Comparison of ENCODE assay signal across 21 mouse cellular contexts in genomic region chr13:99047219-99047618, GRCm38 (mm10).
DNase-seq lines count a peak whose midpoint lies in the region; ATAC-seq lines count a peak whose summit lies in the region.
"Had no signal": no experiment of that assay in that cellular context is flagged by ENCODE, and none has a peak within 500 bp of the region (broad histone marks: within the 10 kb centered on the region; RNA-seq: fewer than 3 reads in every experiment).

No protein-coding gene starts in this region.

- no peaks in the 10 kb centered on the region for H3K9me3 ChIP-seq in heart, embryonic 11.5 days (replicated peaks; ENCODE audit: control insufficient read depth, low read length)
- H3K9me3 ChIP-seq: embryonic facial prominence, embryonic 10.5 days; embryonic facial prominence, embryonic 12.5 days; forebrain, embryonic 12.5 days had no signal

- H3K4me2 ChIP-seq in heart, embryonic 11.5 days, result no peak overlapping the region
- H3K4me2 ChIP-seq: embryonic facial prominence, embryonic 12.5 days; forebrain, embryonic 12.5 days had no signal

- H3K4me3 ChIP-seq in heart, embryonic 11.5 days (ENCODE audit: low read depth, low read length), result no peak overlapping the region
- H3K4me3 ChIP-seq: embryonic facial prominence, embryonic 10.5 days; embryonic facial prominence, embryonic 12.5 days; forebrain, embryonic 12.5 days had no signal

- no peak for ATAC-seq in heart, embryonic 11.5 days (replicated peaks; ENCODE audit: insufficient number of reproducible peaks, low FRiP score, low TSS enrichment)
- no peak for ATAC-seq in megakaryocyte-erythroid progenitor cell, adult 5-6 weeks (replicated peaks; ENCODE audit: low FRiP score, low TSS enrichment, poor library complexity, severe bottlenecking)
- ATAC-seq: activated CD4-positive, CD25-positive, alpha-beta regulatory T cell, adult 4 months; forebrain, embryonic 14.5 days; forebrain, embryonic 16.5 days; Patski had no signal

- H3K27ac ChIP-seq in heart, embryonic 11.5 days (ENCODE audit: low read depth, low read length), result no peak overlapping the region
- H3K27ac ChIP-seq: embryonic facial prominence, embryonic 10.5 days; embryonic facial prominence, embryonic 12.5 days; forebrain, embryonic 12.5 days had no signal

- H3K9ac ChIP-seq in heart, embryonic 11.5 days (ENCODE audit: low read depth, low read length), result no peak overlapping the region
- H3K9ac ChIP-seq: embryonic facial prominence, embryonic 12.5 days; forebrain, embryonic 12.5 days had no signal

- WGBS in heart, embryonic 11.5 days (ENCODE audit: insufficient replicate concordance), result 70% methylated on average over 7 of the region's 7 CpGs

- no peaks in the 10 kb centered on the region for H3K36me3 ChIP-seq in heart, embryonic 11.5 days (ENCODE audit: control insufficient read depth, insufficient read depth, low read length)
- H3K36me3 ChIP-seq: embryonic facial prominence, embryonic 10.5 days; embryonic facial prominence, embryonic 12.5 days; forebrain, embryonic 12.5 days had no signal

- H3K4me1 ChIP-seq in heart, embryonic 11.5 days (ENCODE audit: control insufficient read depth, insufficient read depth, low read length), result no peaks in the 10 kb centered on the region
- H3K4me1 ChIP-seq: embryonic facial prominence, embryonic 10.5 days; embryonic facial prominence, embryonic 12.5 days; forebrain, embryonic 12.5 days had no signal

- peak; percentile 72 for DNase-seq in heart, adult 11 months
- DNase-seq in heart, postnatal 4 days, result peak; percentile 20
- no peak for DNase-seq in heart, adult 9 months (ENCODE audit: low spot score in 2 of 2)
- peak; percentile 92 for DNase-seq in Muller cell, postnatal 12 days (ENCODE audit: inconsistent ontology term)
- DNase-seq: adrenal gland, adult 8-10 months; adrenal gland, postnatal 14 days; adrenal gland, postnatal 36 days; cerebellum, adult 11-12 months; cerebellum, adult 2 months; cerebellum, adult 9-10 months; cerebellum, postnatal 10 days; cerebellum, postnatal 25 days had no signal

- H3K27me3 ChIP-seq in heart, embryonic 11.5 days (ENCODE audit: control insufficient read depth, insufficient read depth, low read length), result no peaks in the 10 kb centered on the region
- H3K27me3 ChIP-seq: embryonic facial prominence, embryonic 12.5 days; forebrain, embryonic 12.5 days; Patski had no signal

Comparison
In these comparisons a context has a peak if more than half of its experiments do, and no peak if none do; other contexts are left out.
1. DNase-seq: peak in heart, adult 11 months (single experiment), heart, postnatal 4 days (single experiment) and Muller cell, postnatal 12 days (single experiment); none in heart, adult 9 months (0 of 2).